Mouse (Mus musculus) forebrain, embryonic 10.5 days (tissue): ENCODE results near the gene Rufy3. TPM values are rescaled to one million over a fixed set of nuclear protein-coding genes. Genes with fewer than 3 reads are reported as not detected.

ENCODE experiments used
- DNase-seq: peaks from one replicate; pipeline ENCODE4 v3.0.0-alpha.2; 2017; ENCODE audit warnings: low spot score; ENCODE audit errors: extremely low spot score
- H3K27ac ChIP-seq: fragments of 300-500 bp; sonication (generic); 2 replicates; pipeline ENCODE4 v1.5.1; 2016; ENCODE audit warnings: mild to moderate bottlenecking
- H3K27me3 ChIP-seq: fragments of 300-500 bp; sonication (generic); 2 replicates; pipeline ENCODE4 v1.6.1; 2016; ENCODE audit warnings: mild to moderate bottlenecking; ENCODE audit not compliant: poor library complexity, severe bottlenecking
- H3K36me3 ChIP-seq: fragments of 300-500 bp; sonication (generic); replicated peaks from 2 replicates; pipeline ENCODE4 v1.6.1; 2016; ENCODE audit warnings: mild to moderate bottlenecking, moderate library complexity
- H3K4me1 ChIP-seq: fragments of 300-500 bp; sonication (generic); 2 replicates; pipeline ENCODE4 v1.6.1; 2016
- H3K4me3 ChIP-seq: fragments of 300-500 bp; sonication (generic); 2 replicates; pipeline ENCODE4 v1.5.1; 2016; ENCODE audit warnings: mild to moderate bottlenecking, moderate library complexity
- H3K9me3 ChIP-seq: fragments of 300-500 bp; sonication (generic); 2 replicates; pipeline ENCODE4 v1.6.1; 2016; ENCODE audit warnings: mild to moderate bottlenecking, moderate library complexity
- WGBS: fragments of 180-500 bp; shearing (Covaris S2); methylation state at CpG from one replicate; pipeline ENCODE4 v1.1.7; 2016; 5-methylcytosine and 5-hydroxymethylcytosine counted together
- polyA plus RNA-seq: library from polyadenylated mRNA; unstranded; fragments of >200 nt; fragmentation: Nextera tagmentation; extraction: Ambion mirVana; gene quantifications from 2 replicates; pipeline ENCODE4 v1.2.1, GENCODE M21; 2016

Gene Rufy3
- polyA plus RNA-seq, 1 experiment from 2014 or later: 33.9 TPM

DNA sequence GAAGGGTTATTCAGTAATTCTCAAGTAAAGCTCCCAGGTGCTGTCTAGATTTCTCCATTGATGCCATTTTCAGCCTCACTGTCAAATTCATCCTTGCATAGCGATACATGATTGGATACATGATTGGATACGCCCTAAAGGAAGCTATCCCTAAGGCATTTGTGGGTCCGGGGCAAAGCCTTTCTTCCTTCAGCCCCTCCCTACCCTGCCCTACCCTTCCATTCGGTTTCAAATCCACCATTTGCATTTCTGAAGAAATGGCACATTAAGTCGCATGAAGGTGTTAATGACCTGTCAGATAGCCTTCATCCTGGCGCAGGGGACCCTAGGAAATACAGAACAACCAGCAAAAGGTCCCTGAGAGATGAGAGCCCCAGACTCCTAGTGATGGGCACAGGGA, 120.5 kb downstream of the Rufy3 start:
- no peak for DNase-seq
- Histone ChIP-seq H3K36me3 (no peaks in the 10 kb centered on the region), H3K27me3 (peaks cover 12% of the 10 kb centered on the region; the same call in 1 of the 2 replicates), H3K9me3 (no peaks in the 10 kb centered on the region), H3K4me3 (no peak overlapping the region), H3K4me1 (peaks cover 7% of the 10 kb centered on the region; the same call in 1 of the 2 replicates), H3K27ac (no peak overlapping the region)
- 19% methylated on average over 6 of the region's 6 CpGs for WGBS

GRCm38 (mm10) chr5:88685745-88686299, 121.0 kb downstream of the Rufy3 start:
- 81% methylated on average over 6 of the region's 6 CpGs for WGBS
- Histone ChIP-seq H3K4me1 (peaks cover 7% of the 10 kb centered on the region; the same call in 1 of the 2 replicates), H3K9me3 (no peaks in the 10 kb centered on the region), H3K36me3 (no peaks in the 10 kb centered on the region), H3K27ac (no peak overlapping the region), H3K27me3 (peaks cover 12% of the 10 kb centered on the region; the same call in 1 of the 2 replicates), H3K4me3 (no peak overlapping the region)
- no peak for DNase-seq

DNA sequence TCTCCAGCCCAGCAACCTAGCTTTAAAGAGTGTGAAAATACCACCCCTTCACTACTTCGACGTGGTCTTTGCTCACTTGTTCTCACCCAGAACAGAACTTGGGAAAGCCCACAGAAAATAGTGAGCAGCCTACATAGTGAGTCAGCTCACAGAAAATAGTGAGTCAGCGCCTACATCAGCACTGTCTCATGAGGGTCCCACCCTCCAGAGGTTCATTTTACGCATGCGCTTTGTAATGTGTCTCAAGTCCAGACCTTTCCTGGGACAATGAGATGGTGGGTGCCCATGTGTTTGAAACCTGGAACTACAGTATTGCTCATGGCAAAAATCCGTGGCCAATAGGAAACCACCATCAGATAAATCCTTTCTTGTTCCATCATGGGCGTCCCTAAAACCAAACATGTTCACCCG, 123.2 kb downstream of the Rufy3 start:
- Histone ChIP-seq H3K9me3 (no peaks in the 10 kb centered on the region), H3K36me3 (no peaks in the 10 kb centered on the region), H3K27ac (no peak overlapping the region), H3K27me3 (peaks cover 12% of the 10 kb centered on the region; the same call in 1 of the 2 replicates), H3K4me3 (no peak overlapping the region), H3K4me1 (peaks cover 7% of the 10 kb centered on the region; the same call in 1 of the 2 replicates)
- 81% methylated on average over 8 of the region's 8 CpGs for WGBS
- no peak for DNase-seq

DNA sequence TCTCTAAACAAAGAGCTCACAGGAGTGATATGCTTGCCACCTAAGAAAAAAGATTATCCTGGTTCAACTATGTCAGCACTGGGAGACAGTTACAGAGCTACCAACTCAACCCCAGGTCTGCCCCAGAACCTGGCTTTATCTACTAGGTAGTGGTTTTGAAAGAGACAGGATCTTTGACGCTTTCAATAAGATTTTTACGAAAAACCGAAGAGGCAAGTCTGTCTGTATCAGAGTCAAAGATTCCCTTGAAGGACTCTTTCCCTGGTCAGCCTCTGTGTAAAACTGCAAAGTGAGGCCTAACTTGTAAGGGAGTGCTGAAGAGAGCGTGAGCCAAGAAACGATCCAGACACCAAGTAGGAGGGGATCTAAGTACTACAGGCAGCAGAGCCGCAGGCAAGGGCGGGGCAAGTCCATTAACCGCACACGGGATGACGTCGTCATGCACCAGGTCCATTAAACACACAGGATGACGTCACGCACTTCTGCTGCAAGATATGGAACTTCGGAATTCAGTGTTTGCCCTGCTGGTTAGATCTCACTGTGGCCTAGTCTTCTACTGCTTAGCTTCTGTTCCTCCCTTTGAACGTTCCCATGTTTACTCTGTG, 123.8 kb downstream of the Rufy3 start:
- WGBS: 87% methylated on average over 15 of the region's 15 CpGs
- no peaks in the 10 kb centered on the region for H3K9me3 ChIP-seq
- H3K27ac ChIP-seq: no peak overlapping the region
- no peaks in the 10 kb centered on the region for H3K36me3 ChIP-seq
- DNase-seq: no peak
- H3K4me1 ChIP-seq: peaks cover 7% of the 10 kb centered on the region; the same call in 1 of the 2 replicates
- H3K27me3 ChIP-seq: peaks cover 12% of the 10 kb centered on the region; the same call in 1 of the 2 replicates
- H3K4me3 ChIP-seq: no peak overlapping the region

- no peak for DNase-seq
- 75% methylated on average over 3 of the region's 3 CpGs for WGBS
- no peaks in the 10 kb centered on the region for H3K9me3 ChIP-seq
- H3K4me3 ChIP-seq: no peak overlapping the region
- no peak overlapping the region for H3K27ac ChIP-seq
- no peaks in the 10 kb centered on the region for H3K36me3 ChIP-seq
- peaks cover 12% of the 10 kb centered on the region; the same call in 1 of the 2 replicates for H3K27me3 ChIP-seq
- peaks cover 7% of the 10 kb centered on the region; the same call in 1 of the 2 replicates for H3K4me1 ChIP-seq
Measured at GRCm38 (mm10) chr5:88689279-88689938, 124.6 kb downstream of the Rufy3 start.

- DNase-seq: no peak
- H3K27me3 ChIP-seq: 0 out of 2 replicates have a peak, but pooled peaks cover under 1% of the 10 kb centered on the region
- no peaks in the 10 kb centered on the region for H3K36me3 ChIP-seq
- H3K9me3 ChIP-seq: no peaks in the 10 kb centered on the region
- WGBS: 84% methylated on average over 10 of the region's 10 CpGs
- H3K4me3 ChIP-seq: no peak overlapping the region
- H3K4me1 ChIP-seq: no peaks in the 10 kb centered on the region
- H3K27ac ChIP-seq: no peak overlapping the region
Measured at GRCm38 (mm10) chr5:88690681-88691505, 126.1 kb downstream of the Rufy3 start.

DNA sequence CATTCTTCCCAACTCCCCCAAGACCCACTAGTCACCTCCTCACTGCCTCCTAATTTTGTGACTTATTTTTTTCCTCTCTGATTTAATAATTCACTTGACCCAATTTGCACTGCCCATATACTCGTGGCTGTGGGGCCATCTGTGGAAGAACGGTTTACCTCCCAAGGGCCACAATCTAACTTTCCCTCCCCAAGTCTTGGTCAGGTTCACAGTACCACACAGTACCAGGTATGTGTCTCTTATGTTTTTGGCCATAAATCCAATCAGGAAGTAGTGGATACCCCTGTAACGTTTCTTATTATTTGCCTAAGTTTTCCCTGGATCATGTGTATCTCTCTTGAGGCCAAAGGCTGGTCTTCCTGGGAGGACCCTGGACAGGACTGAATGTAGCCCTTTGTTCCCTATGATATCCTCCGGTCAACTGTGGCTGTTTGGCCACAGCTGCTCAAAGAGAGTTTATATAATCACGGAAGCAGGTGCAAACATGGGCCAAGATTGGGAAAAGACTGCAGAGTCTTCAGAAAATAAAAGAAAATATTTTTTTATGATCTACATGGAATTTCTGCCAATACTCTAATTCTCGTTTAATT, 126.8 kb downstream of the Rufy3 start:
- Histone ChIP-seq H3K4me3 (no peak overlapping the region), H3K9me3 (no peaks in the 10 kb centered on the region), H3K4me1 (no peaks in the 10 kb centered on the region), H3K36me3 (no peaks in the 10 kb centered on the region), H3K27me3 (no peaks in the 10 kb centered on the region), H3K27ac (no peak overlapping the region)
- DNase-seq: no peak
- WGBS: 84% methylated on average over 6 of the region's 6 CpGs

DNA sequence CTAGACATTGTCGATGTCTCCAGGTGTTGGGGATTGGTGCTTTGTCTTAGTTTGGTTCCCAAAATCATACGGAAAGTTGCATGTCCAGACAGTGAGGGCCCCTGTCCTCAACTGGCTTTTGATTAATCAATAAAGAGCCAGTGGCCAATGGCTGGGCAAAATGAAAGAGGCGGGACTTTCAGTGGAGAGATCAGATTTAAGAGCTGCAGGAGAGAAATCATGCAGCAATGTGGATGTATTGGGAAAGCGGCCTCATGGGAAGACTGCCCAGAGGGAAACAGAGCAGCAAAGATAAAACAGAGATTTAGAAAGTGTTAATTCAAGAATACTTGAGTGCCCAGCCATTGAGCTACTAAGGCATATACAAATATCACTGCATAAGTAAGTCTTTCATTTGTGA, 127.7 kb downstream of the Rufy3 start:
- WGBS: 87% methylated on average over 4 of the region's 4 CpGs
- DNase-seq: no peak

GRCm38 (mm10) chr5:88693057-88693456, 128.2 kb downstream of the Rufy3 start:
- Histone ChIP-seq H3K4me1 (no peaks in the 10 kb centered on the region), H3K36me3 (no peaks in the 10 kb centered on the region), H3K27ac (no peak overlapping the region), H3K9me3 (no peaks in the 10 kb centered on the region), H3K27me3 (no peaks in the 10 kb centered on the region), H3K4me3 (no peak overlapping the region)
- DNase-seq: no peak

More for the DNA sequence above, 127.7 kb downstream of the Rufy3 start:
- no peaks in the 10 kb centered on the region for H3K4me1 ChIP-seq
- no peaks in the 10 kb centered on the region for H3K27me3 ChIP-seq
- H3K9me3 ChIP-seq: no peaks in the 10 kb centered on the region
- no peak overlapping the region for H3K27ac ChIP-seq
- H3K36me3 ChIP-seq: no peaks in the 10 kb centered on the region
- no peak overlapping the region for H3K4me3 ChIP-seq

DNA sequence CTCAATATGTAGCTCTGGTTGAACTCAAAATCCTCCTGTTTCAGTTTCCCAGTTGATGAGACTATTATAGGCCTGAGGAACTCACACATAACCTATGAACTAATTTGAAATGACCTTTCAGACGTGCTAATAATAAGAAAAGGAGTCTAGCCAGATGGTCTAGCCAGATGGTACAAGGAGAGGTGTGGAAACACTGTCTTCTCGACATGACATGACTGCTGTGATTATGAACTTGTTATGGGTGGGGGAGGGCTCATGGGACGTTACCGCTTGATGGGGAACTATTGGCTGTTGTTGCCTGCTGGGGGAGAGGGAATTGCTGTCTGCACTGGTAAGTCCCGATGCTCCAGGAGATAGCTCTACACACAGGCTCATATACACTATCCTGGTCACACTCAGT, 132.5 kb downstream of the Rufy3 start:
- DNase-seq: no peak
- no peaks in the 10 kb centered on the region for H3K4me1 ChIP-seq
- H3K27me3 ChIP-seq: no peaks in the 10 kb centered on the region
- whole genome bisulfite sequencing: 87% methylated on average over 5 of the region's 5 CpGs
- H3K9me3 ChIP-seq: no peaks in the 10 kb centered on the region
- H3K36me3 ChIP-seq: no peaks in the 10 kb centered on the region
- no peak overlapping the region for H3K4me3 ChIP-seq
- H3K27ac ChIP-seq: no peak overlapping the region

DNA sequence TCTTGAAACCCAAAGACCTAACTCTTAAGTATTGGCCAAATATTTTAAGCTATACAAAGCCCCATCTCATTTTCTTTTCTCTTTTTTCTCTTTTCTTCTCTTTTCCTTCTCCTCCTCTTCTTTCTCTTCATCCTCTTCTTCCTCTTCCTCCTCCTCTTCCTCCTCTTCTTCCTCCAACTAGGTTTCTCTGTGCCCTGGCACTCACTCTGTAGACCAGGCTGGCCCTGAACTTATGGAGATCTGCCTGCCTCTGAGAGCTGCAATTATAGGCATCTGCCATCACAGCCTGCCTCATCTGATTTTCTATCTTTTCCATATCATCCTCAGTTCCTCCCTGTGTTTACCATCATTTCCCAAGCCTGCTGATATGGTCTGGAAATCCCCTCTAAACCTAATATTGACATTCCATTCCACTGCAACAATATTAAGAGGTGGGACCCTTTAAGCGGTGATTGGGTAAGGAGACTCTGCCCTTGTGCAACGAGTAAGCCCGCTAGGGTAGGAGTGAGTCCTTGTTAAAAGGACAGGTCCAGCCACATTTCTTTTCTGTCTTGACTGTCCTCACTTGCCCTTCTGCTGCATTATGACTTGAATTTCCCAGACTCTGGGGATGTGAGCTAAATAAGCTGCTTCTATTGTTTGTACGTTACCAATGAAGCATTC, 134.5 kb downstream of the Rufy3 start:
- WGBS: 72% methylated on average over 4 of the region's 4 CpGs
- no peaks in the 10 kb centered on the region for H3K27me3 ChIP-seq
- no peaks in the 10 kb centered on the region for H3K9me3 ChIP-seq
- no peak overlapping the region for H3K4me3 ChIP-seq
- no peak for DNase-seq
- H3K27ac ChIP-seq: no peak overlapping the region
- H3K4me1 ChIP-seq: no peaks in the 10 kb centered on the region
- no peaks in the 10 kb centered on the region for H3K36me3 ChIP-seq
